Mouse (Mus musculus) liver, postnatal 0 days (tissue): ENCODE measurements around the gene Lpin2. TPM values are rescaled to one million over a fixed set of nuclear protein-coding genes. Genes with fewer than 3 reads are reported as not detected.

Experiments used
- ATAC-seq: fragments of 200-750 bp; cut with Nextera tagmentation; 2 replicates; pipeline ENCODE4 v1.8.0; 2017; ENCODE audit warnings: mild to moderate bottlenecking, moderate library complexity
- DNase-seq: peaks from one replicate; pipeline ENCODE4 v3.0.0-alpha.2; 2016
- H3K27ac ChIP-seq: fragments of 300-500 bp; sonication (generic); 2 replicates; pipeline ENCODE4 v1.5.1; 2014; ENCODE audit warnings: antibody characterized with exemption, moderate library complexity, mild to moderate bottlenecking, low read depth
- H3K27me3 ChIP-seq: fragments of 300-500 bp; sonication (generic); 2 replicates; pipeline ENCODE4 v1.6.1; 2014; ENCODE audit warnings: low read length, control low read depth, mixed read lengths; ENCODE audit not compliant: insufficient read depth
- H3K36me3 ChIP-seq: fragments of 300-500 bp; sonication (generic); replicated peaks from 2 replicates; pipeline ENCODE4 v1.6.1; 2014; ENCODE audit warnings: mild to moderate bottlenecking, control low read depth, low read length, moderate library complexity, mixed read lengths; ENCODE audit not compliant: insufficient read depth
- H3K4me1 ChIP-seq: fragments of 300-500 bp; sonication (generic); 2 replicates; pipeline ENCODE4 v1.6.1; 2014; ENCODE audit warnings: antibody characterized with exemption, mild to moderate bottlenecking, control low read depth; ENCODE audit not compliant: insufficient read depth
- H3K4me2 ChIP-seq: fragments of 300-500 bp; sonication (generic); 2 replicates; pipeline ENCODE4 v1.6.1; 2014; ENCODE audit warnings: low read depth, mild to moderate bottlenecking, low read length, moderate library complexity, mixed read lengths
- H3K4me3 ChIP-seq: fragments of 300-500 bp; sonication (generic); 2 replicates; pipeline ENCODE4 v1.5.1; 2014; ENCODE audit warnings: low read depth, low read length
- H3K9ac ChIP-seq: fragments of 300-500 bp; sonication (generic); replicated peaks from 2 replicates; pipeline ENCODE4 v1.6.1; 2014; ENCODE audit warnings: mild to moderate bottlenecking, moderate library complexity
- H3K9me3 ChIP-seq: fragments of 300-500 bp; sonication (generic); 2 replicates; pipeline ENCODE4 v1.6.1; 2016; ENCODE audit warnings: mild to moderate bottlenecking, control low read depth, low read length, mixed read lengths
- CTCF ChIP-seq: sonication (generic); IDR thresholded peaks from 2 replicates; pipeline ENCODE4 v1.5.1; 2016; ENCODE audit warnings: antibody characterized with exemption, low read depth
- EP300 ChIP-seq: IDR thresholded peaks from 2 replicates; pipeline ENCODE4 v1.6.1; 2016; ENCODE audit warnings: antibody characterized with exemption, low read depth, mild to moderate bottlenecking
- whole genome bisulfite sequencing: fragments of 180-500 bp; shearing (Covaris S2); extraction: QIAGEN DNeasy Blood & Tissue Kit; methylation state at CpG from one replicate; pipeline ENCODE4 v1.1.7; 2014; ENCODE audit not compliant: insufficient replicate concordance; 5-methylcytosine and 5-hydroxymethylcytosine counted together
- polyA plus RNA-seq: library from polyadenylated mRNA; unstranded; fragments of >200 nt; fragmentation: Nextera tagmentation; extraction: Ambion mirVana; gene quantifications from 2 replicates; pipeline ENCODE4 v1.2.1, GENCODE M21; 2015

The Lpin2 gene
- polyA plus RNA-seq, 1 experiment from 2014 or later = 44.5 TPM

DNA sequence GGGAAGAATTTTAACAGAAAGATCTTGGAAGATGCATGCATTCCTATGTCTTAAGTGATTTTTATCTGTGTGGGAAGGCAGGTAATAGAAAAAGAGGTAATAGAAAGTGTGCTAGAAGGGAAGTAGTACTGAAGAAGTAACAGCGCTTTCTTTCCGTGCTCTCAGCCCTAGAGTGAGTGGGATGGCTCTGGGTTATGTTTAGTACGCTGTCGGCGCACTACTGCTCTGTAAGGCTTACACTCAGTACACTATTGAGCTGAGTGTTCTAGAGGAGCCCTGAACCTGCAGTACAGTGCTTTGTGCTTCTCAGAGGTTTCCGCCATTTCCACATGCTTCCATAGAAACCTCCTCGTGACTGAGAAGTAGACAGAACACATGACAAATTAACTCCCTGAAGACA, 46.3 kb downstream of the Lpin2 start:
- no peak for TF ChIP-seq EP300
- no peak for TF ChIP-seq CTCF
- no peaks in the 10 kb centered on the region for H3K4me1 ChIP-seq
- no peak overlapping the region for H3K27ac ChIP-seq
- H3K36me3 ChIP-seq = peaks cover 85% of the 10 kb centered on the region
- no peak for ATAC-seq
- WGBS = 90% methylated on average over 7 of the region's 7 CpGs
- no peak for DNase-seq
- H3K4me3 ChIP-seq = no peak overlapping the region
- H3K9ac ChIP-seq = no peak overlapping the region
- H3K9me3 ChIP-seq = no peaks in the 10 kb centered on the region
- no peaks in the 10 kb centered on the region for H3K27me3 ChIP-seq
- no peak overlapping the region for H3K4me2 ChIP-seq

DNA sequence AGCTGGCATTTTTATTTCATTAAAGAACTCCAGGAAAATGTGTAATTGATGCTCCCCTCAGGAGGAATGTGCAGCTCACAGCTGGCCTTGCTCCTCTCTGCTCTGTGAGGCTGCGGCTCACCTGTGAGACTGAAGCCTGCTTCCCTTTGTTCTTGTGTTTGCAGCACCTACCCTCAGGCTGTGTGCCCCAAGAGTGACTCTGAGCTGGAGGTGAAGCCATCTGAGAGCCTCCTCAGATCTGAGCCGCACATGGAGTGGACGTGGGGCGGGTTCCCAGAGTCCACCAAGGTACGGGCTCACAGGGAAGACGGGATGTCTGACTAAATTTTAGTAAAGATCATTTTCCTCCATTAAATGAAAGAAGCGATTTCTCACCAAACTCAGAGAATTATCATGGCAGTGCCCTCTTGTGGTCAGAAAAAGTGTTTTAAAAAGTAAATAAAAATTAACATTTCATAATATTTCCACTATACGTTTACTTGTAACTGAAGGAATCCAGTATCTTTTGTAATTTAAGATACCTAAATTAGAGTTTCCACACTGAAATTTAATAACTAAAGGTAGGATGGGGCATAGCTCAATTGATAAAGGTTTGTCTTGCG, 47.8 kb downstream of the Lpin2 start:
- no peak overlapping the region for H3K4me2 ChIP-seq
- no peak for DNase-seq
- H3K9ac ChIP-seq = no peak overlapping the region
- no peak for ATAC-seq
- no peak overlapping the region for H3K27ac ChIP-seq
- H3K4me1 ChIP-seq = no peaks in the 10 kb centered on the region
- H3K27me3 ChIP-seq = no peaks in the 10 kb centered on the region
- H3K9me3 ChIP-seq = no peaks in the 10 kb centered on the region
- H3K4me3 ChIP-seq = no peak overlapping the region
- TF ChIP-seq EP300 (no peak), CTCF (peak; percentile 52)
- H3K36me3 ChIP-seq = peaks cover 82% of the 10 kb centered on the region
- 75% methylated on average over 9 of the region's 9 CpGs for WGBS

DNA sequence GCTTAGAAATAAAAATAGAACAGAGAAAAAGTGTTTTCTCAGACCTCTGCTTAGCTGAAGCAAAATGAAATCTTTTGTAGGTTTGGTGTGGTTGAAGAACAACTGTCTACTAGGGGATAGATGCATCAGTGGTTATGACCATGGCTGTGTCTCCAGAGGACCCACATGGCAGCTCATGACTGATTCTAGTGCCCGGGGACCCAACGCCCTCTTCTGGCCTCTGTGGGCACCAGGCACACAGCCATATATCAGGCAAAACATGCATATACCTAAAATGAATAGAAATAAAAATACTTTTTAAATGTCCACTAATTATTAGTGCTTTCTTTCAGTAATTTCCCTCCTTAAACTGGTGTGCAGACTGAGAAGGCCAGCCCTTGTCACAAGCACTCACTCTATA, 49.6 kb downstream of the Lpin2 start:
- H3K4me2 ChIP-seq = no peak overlapping the region
- ATAC-seq (no peak), DNase-seq (no peak)
- no peak overlapping the region for H3K9ac ChIP-seq
- no peaks in the 10 kb centered on the region for H3K9me3 ChIP-seq
- 67% methylated on average over 2 of the region's 2 CpGs for WGBS
- peaks cover 1% of the 10 kb centered on the region for H3K4me1 ChIP-seq
- peak; percentile 38; the same call in 1 of the 2 replicates for TF ChIP-seq CTCF
- TF ChIP-seq EP300 = no peak
- peaks cover 82% of the 10 kb centered on the region for H3K36me3 ChIP-seq
- no peak overlapping the region for H3K27ac ChIP-seq
- no peak overlapping the region for H3K4me3 ChIP-seq
- H3K27me3 ChIP-seq = no peaks in the 10 kb centered on the region

DNA sequence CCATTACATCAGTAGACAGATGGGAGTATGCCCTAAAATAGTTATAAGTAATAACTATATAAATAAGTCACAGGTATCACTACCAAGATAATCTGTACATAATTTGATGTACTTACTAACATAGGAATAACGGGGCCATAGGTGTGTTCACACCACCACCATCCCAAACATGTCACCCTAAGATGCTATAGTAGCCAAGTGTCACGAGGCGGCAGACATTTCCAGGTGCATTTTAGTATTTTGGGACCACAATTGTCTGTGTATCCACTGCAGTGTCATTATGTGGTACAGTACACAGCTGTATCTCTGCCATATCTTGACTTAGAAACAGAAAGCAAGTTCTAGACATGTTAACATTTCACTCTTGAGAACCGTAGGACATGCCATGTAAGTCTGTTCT, 50.9 kb downstream of the Lpin2 start:
- Histone ChIP-seq H3K4me1 (peaks cover 11% of the 10 kb centered on the region), H3K27ac (peak overlapping the region; percentile 5; the same call in 1 of the 2 replicates), H3K4me2 (no peak overlapping the region), H3K4me3 (no peak overlapping the region), H3K9ac (no peak overlapping the region), H3K36me3 (peaks cover 86% of the 10 kb centered on the region), H3K27me3 (no peaks in the 10 kb centered on the region), H3K9me3 (no peaks in the 10 kb centered on the region)
- DNase-seq (no peak), ATAC-seq (no peak)
- TF ChIP-seq EP300 (no peak), CTCF (no peak)
- 96% methylated on average over 4 of the region's 4 CpGs for WGBS

DNA sequence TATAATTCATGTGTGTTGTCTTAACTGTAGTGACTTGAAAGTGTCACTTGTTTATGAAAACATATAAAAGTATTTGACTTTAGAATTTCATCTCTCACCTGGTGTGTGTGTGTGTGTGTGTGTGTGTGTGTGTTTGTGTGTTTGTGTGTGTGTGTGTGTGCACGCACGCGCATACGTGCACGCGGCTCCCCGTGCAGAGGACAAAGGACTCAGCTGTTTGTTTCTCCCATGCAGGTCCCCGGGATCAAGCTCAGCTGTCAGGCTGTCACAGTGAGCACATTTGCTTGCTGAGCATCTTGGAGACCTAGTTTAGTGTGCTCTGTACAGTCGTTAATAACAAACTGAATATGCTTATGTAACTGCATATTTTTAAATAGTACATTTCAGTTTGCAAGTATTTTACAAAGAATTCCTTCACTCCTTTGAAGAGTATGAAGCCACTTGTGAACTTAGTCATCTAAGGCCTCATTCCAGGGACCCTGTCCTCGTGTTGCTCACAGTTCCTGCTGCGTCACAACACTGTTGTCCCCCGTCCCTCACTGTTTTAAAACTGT, 51.8 kb downstream of the Lpin2 start:
- ATAC-seq (no peak), DNase-seq (no peak)
- WGBS = 83% methylated on average over 12 of the region's 12 CpGs
- Histone ChIP-seq H3K27ac (no peak overlapping the region), H3K36me3 (peaks cover 86% of the 10 kb centered on the region), H3K9me3 (no peaks in the 10 kb centered on the region), H3K4me1 (peaks cover 13% of the 10 kb centered on the region), H3K27me3 (no peaks in the 10 kb centered on the region), H3K4me2 (no peak overlapping the region), H3K4me3 (no peak overlapping the region), H3K9ac (no peak overlapping the region)
- TF ChIP-seq EP300 (no peak), CTCF (no peak)

DNA sequence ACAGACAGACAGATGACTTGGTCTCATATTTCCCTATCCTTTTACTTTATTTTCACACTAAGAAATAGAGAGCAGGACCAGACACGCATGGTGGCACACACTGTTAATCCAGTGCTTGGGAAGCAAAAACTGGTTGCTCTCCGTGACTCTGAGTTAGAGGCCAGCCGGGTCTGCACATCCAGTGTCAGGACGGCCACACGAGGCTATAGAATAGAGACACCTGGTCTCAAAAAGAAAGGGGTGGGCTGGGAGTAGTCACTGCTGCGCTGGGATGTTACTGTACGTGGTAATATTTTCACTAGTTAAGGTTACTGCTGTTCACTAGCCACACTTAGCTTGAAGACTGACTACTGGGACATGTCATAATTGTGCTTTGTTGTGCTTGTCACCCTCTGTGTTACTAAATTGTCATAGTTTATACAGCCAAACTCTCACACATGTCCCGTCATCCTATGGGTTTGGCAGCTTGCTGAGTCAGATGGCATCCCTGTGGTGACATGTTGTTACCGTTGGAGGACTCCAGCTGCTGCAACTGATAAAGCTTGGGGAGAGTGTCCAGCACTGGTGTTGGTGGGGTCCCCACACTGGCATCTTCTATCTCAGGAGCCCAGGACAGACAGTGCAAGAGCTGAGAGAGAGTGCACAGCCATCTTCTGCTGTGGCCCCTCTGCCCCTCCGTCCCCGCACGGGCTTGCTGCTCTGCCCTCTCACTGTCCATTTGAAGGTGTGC, 53.0 kb downstream of the Lpin2 start:
- 67% methylated on average over 12 of the region's 12 CpGs for WGBS
- no peak overlapping the region for H3K4me3 ChIP-seq
- H3K27ac ChIP-seq = peak overlapping the region; percentile 95
- DNase-seq (peak; percentile 79), ATAC-seq (peak; percentile 95)
- no peaks in the 10 kb centered on the region for H3K27me3 ChIP-seq
- peaks cover 85% of the 10 kb centered on the region for H3K36me3 ChIP-seq
- peak overlapping the region; percentile 36; the same call in 1 of the 2 replicates for H3K9ac ChIP-seq
- H3K4me2 ChIP-seq = peak overlapping the region; percentile 35
- peaks cover 14% of the 10 kb centered on the region for H3K4me1 ChIP-seq
- TF ChIP-seq EP300 (peak; percentile 99), CTCF (no peak)
- no peaks in the 10 kb centered on the region for H3K9me3 ChIP-seq
